Mouse (Mus musculus): ENCODE data around the gene Nfyc. TPM values are rescaled to one million over a fixed set of nuclear protein-coding genes. Genes with fewer than 3 reads are reported as not detected.

Nfyc gene
- polyA plus RNA-seq, 1 experiment, result 105 TPM

DNA sequence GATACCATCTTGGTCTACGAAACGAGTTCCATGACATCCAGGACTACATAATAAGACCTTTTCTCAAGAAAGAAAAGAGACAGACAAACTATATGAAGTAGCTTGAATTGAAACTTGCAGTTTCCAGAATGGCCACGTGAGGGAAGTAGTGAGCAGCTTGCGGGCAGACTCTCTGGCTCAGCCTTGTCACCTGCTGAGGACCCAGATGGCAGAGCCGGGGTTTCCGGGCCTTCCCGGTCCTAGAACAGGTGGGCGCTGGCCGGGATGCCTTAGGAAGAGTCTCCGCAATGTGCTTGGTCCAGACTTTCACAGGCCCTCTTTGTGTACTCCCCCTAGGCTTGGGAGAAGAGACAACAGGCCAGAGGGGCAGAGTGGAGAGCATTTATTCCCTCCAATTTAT is 19.6 kb upstream of the Nfyc start:
- 2% methylated on average over 10 of the region's 10 CpGs for WGBS
- H3K4me1 ChIP-seq (ENCODE audit: control insufficient read depth, insufficient read depth, insufficient read length), result no peaks in the 10 kb centered on the region; the same call in 1 of the 2 replicates
- H3K36me3 ChIP-seq (ENCODE audit: control insufficient read depth, insufficient read depth, low read length), result no peaks in the 10 kb centered on the region
- H3K27ac ChIP-seq (ENCODE audit: insufficient read depth, low read length), result no peak overlapping the region
- no peak overlapping the region for H3K4me3 ChIP-seq (ENCODE audit: extremely low read depth, insufficient read depth, insufficient read length)
- TF ChIP-seq CTCF (IDR thresholded peaks at IDR 0.05; ENCODE audit: extremely low read depth, insufficient read depth, insufficient read length, insufficient replicate concordance) (peak; percentile 77; the same call in 1 of the 2 replicates), POLR2A (IDR thresholded peaks at IDR 0.05; ENCODE audit: low read depth, low read length) (no peak)
- DNase-seq (ENCODE audit: low read depth in 1 of 2, low spot score in 2 of 2), result peak; percentile 21 to 66
- H3K27me3 ChIP-seq (ENCODE audit: control insufficient read depth, insufficient read depth, low read length), result peaks cover 6% of the 10 kb centered on the region

DNA sequence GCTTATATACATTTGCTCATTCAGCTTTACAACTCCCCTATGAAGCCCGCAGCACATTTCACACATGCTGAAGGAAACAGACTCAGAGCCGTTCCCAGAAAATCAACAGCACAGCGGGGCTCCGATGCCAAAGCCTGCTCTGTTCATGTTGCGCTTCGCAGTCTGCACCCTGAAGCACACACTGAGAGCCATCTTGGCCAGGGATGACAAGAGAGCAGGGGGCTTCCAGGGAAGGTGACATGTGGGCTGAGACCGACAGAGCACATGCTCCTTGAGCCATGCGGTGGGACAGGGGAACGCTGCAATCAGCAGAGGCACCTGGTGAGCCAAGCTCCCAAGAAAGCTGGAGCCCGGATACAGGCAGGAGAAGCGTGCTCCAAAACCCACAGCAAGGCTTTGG is 18.1 kb upstream of the Nfyc start:
- no peak for TF ChIP-seq CTCF (IDR thresholded peaks at IDR 0.05; ENCODE audit: extremely low read depth, insufficient read depth, insufficient read length, insufficient replicate concordance)
- no peak for TF ChIP-seq POLR2A (IDR thresholded peaks at IDR 0.05; ENCODE audit: low read depth, low read length)
- 89% methylated on average over 11 of the region's 11 CpGs for WGBS
- Histone ChIP-seq H3K4me3 (ENCODE audit: extremely low read depth, insufficient read depth, insufficient read length) (no peak overlapping the region), H3K36me3 (ENCODE audit: control insufficient read depth, insufficient read depth, low read length) (no peaks in the 10 kb centered on the region), H3K27ac (ENCODE audit: insufficient read depth, low read length) (no peak overlapping the region), H3K27me3 (ENCODE audit: control insufficient read depth, insufficient read depth, low read length) (no peaks in the 10 kb centered on the region), H3K4me1 (ENCODE audit: control insufficient read depth, insufficient read depth, insufficient read length) (peaks cover 2% of the 10 kb centered on the region; the same call in 1 of the 2 replicates)
- DNase-seq (ENCODE audit: low read depth in 1 of 2, low spot score in 2 of 2), result no peak

- Histone ChIP-seq H3K4me1 (ENCODE audit: control insufficient read depth, insufficient read depth, insufficient read length) (peaks cover 2% of the 10 kb centered on the region; the same call in 1 of the 2 replicates), H3K4me3 (ENCODE audit: extremely low read depth, insufficient read depth, insufficient read length) (no peak overlapping the region), H3K36me3 (ENCODE audit: control insufficient read depth, insufficient read depth, low read length) (no peaks in the 10 kb centered on the region), H3K27ac (ENCODE audit: insufficient read depth, low read length) (no peak overlapping the region), H3K27me3 (ENCODE audit: control insufficient read depth, insufficient read depth, low read length) (no peaks in the 10 kb centered on the region)
- TF ChIP-seq CTCF (IDR thresholded peaks at IDR 0.05; ENCODE audit: extremely low read depth, insufficient read depth, insufficient read length, insufficient replicate concordance), result no peak
- TF ChIP-seq POLR2A (IDR thresholded peaks at IDR 0.05; ENCODE audit: low read depth, low read length), result no peak
- WGBS, result 83% methylated on average over 6 of the region's 6 CpGs
- DNase-seq (ENCODE audit: low read depth in 1 of 2, low spot score in 2 of 2), result no peak
Observed at GRCm38 (mm10) chr4:120848909-120849308, 17.5 kb upstream of the Nfyc start.

DNA sequence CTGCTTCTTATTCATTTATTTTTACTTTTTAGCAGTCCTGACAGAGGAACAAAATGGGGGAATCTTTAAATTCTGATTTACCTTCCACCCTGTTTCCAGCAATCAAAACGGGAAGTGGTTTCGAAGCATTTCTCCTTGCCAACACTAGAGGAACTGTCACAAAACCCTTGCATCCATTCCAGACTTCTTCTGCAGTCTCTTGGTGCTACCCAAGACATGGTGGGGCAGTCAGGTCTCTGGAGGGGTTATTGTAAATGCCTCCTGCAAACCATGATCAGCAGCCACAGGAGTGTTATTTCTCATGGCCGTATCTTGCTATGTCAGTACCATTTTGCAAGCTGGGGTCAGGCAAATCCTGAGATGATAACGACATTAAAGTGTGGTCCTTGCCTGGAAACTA is 13.7 kb upstream of the Nfyc start:
- no peak for DNase-seq (ENCODE audit: low read depth in 1 of 2, low spot score in 2 of 2)
- no peaks in the 10 kb centered on the region for H3K36me3 ChIP-seq (ENCODE audit: control insufficient read depth, insufficient read depth, low read length)
- peaks cover 2% of the 10 kb centered on the region; the same call in 1 of the 2 replicates for H3K4me1 ChIP-seq (ENCODE audit: control insufficient read depth, insufficient read depth, insufficient read length)
- H3K27me3 ChIP-seq (ENCODE audit: control insufficient read depth, insufficient read depth, low read length), result no peaks in the 10 kb centered on the region
- TF ChIP-seq CTCF (IDR thresholded peaks at IDR 0.05; ENCODE audit: extremely low read depth, insufficient read depth, insufficient read length, insufficient replicate concordance), result no peak
- no peak for TF ChIP-seq POLR2A (IDR thresholded peaks at IDR 0.05; ENCODE audit: low read depth, low read length)
- no peak overlapping the region for H3K4me3 ChIP-seq (ENCODE audit: extremely low read depth, insufficient read depth, insufficient read length)
- no peak overlapping the region for H3K27ac ChIP-seq (ENCODE audit: insufficient read depth, low read length)
- WGBS, result 38% methylated on average over 4 of the region's 4 CpGs

- TF ChIP-seq CTCF (IDR thresholded peaks at IDR 0.05; ENCODE audit: extremely low read depth, insufficient read depth, insufficient read length, insufficient replicate concordance) (no peak), POLR2A (IDR thresholded peaks at IDR 0.05; ENCODE audit: low read depth, low read length) (no peak)
- Histone ChIP-seq H3K27me3 (ENCODE audit: control insufficient read depth, insufficient read depth, low read length) (no peaks in the 10 kb centered on the region), H3K4me3 (ENCODE audit: extremely low read depth, insufficient read depth, insufficient read length) (no peak overlapping the region), H3K36me3 (ENCODE audit: control insufficient read depth, insufficient read depth, low read length) (no peaks in the 10 kb centered on the region), H3K27ac (ENCODE audit: insufficient read depth, low read length) (no peak overlapping the region), H3K4me1 (ENCODE audit: control insufficient read depth, insufficient read depth, insufficient read length) (peaks cover 2% of the 10 kb centered on the region; the same call in 1 of the 2 replicates)
- 46% methylated on average over 7 of the region's 7 CpGs for WGBS
- DNase-seq (ENCODE audit: low read depth in 1 of 2, low spot score in 2 of 2), result no peak
Observed at GRCm38 (mm10) chr4:120844423-120845082, 13.2 kb upstream of the Nfyc start.

GRCm38 (mm10) chr4:120841342-120841741 is 10.0 kb upstream of the Nfyc start:
- no peak for TF ChIP-seq CTCF (IDR thresholded peaks at IDR 0.05; ENCODE audit: extremely low read depth, insufficient read depth, insufficient read length, insufficient replicate concordance)
- no peak for TF ChIP-seq POLR2A (IDR thresholded peaks at IDR 0.05; ENCODE audit: low read depth, low read length)
- no peak overlapping the region for H3K27ac ChIP-seq (ENCODE audit: insufficient read depth, low read length)
- H3K4me3 ChIP-seq (ENCODE audit: extremely low read depth, insufficient read depth, insufficient read length), result no peak overlapping the region
- 90% methylated on average over 3 of the region's 3 CpGs for WGBS
- no peaks in the 10 kb centered on the region for H3K27me3 ChIP-seq (ENCODE audit: control insufficient read depth, insufficient read depth, low read length)
- H3K36me3 ChIP-seq (ENCODE audit: control insufficient read depth, insufficient read depth, low read length), result no peaks in the 10 kb centered on the region
- DNase-seq (ENCODE audit: low read depth in 1 of 2, low spot score in 2 of 2), result no peak
- H3K4me1 ChIP-seq (ENCODE audit: control insufficient read depth, insufficient read depth, insufficient read length), result peaks cover 2% of the 10 kb centered on the region; the same call in 1 of the 2 replicates

- TF ChIP-seq CTCF (IDR thresholded peaks at IDR 0.05; ENCODE audit: extremely low read depth, insufficient read depth, insufficient read length, insufficient replicate concordance) (no peak), POLR2A (IDR thresholded peaks at IDR 0.05; ENCODE audit: low read depth, low read length) (no peak)
- WGBS, result 80% methylated on average over 5 of the region's 5 CpGs
- Histone ChIP-seq H3K27me3 (ENCODE audit: control insufficient read depth, insufficient read depth, low read length) (no peaks in the 10 kb centered on the region), H3K27ac (ENCODE audit: insufficient read depth, low read length) (no peak overlapping the region), H3K36me3 (ENCODE audit: control insufficient read depth, insufficient read depth, low read length) (no peaks in the 10 kb centered on the region), H3K4me1 (ENCODE audit: control insufficient read depth, insufficient read depth, insufficient read length) (no peaks in the 10 kb centered on the region), H3K4me3 (ENCODE audit: extremely low read depth, insufficient read depth, insufficient read length) (no peak overlapping the region)
- no peak for DNase-seq (ENCODE audit: low read depth in 1 of 2, low spot score in 2 of 2)
Observed at GRCm38 (mm10) chr4:120830767-120831166, 605 bp downstream of the Nfyc start.
